In genomic region chr4:150855346-150855745, GRCm38 (mm10) we compare ENCODE assay signal across 8 mouse cellular contexts. TPM values are rescaled to one million over a fixed set of nuclear protein-coding genes. Genes with fewer than 3 reads are reported as not detected.
DNase-seq lines count a peak whose midpoint lies in the region; ATAC-seq and TF ChIP-seq lines count a peak whose summit lies in the region.

No protein-coding gene starts in this region.

- peak overlapping the region; percentile 89 for H3K9ac ChIP-seq in heart, embryonic 16.5 days (ENCODE audit: low read length)
- peak overlapping the region; percentile 85 for H3K9ac ChIP-seq in liver, postnatal 0 days (replicated peaks)

- ATAC-seq in heart, embryonic 16.5 days (replicated peaks; ENCODE audit: extremely low read depth, insufficient read depth, low FRiP score) = peak; percentile 61
- ATAC-seq in liver, postnatal 0 days = no peak

- WGBS in heart, embryonic 16.5 days = 0% methylated on average over 37 of the region's 43 CpGs
- WGBS in liver, postnatal 0 days (ENCODE audit: insufficient replicate concordance) = 2% methylated on average over 29 of the region's 43 CpGs

- no peak for TF ChIP-seq EP300 in liver, postnatal 0 days (IDR thresholded peaks at IDR 0.05; ENCODE audit: low read depth)

- TF ChIP-seq POLR2A in brain, embryonic 14.5 days (IDR thresholded peaks at IDR 0.05; ENCODE audit: borderline replicate concordance, extremely low read depth, insufficient read depth, insufficient read length, poor library complexity, severe bottlenecking) = no peak

- H3K27me3 ChIP-seq in heart, embryonic 16.5 days (ENCODE audit: control insufficient read depth, insufficient read depth, low read length) = no peaks in the 10 kb centered on the region
- H3K27me3 ChIP-seq in liver, postnatal 0 days (ENCODE audit: insufficient read depth, low read length) = peaks cover 5% of the 10 kb centered on the region; the same call in 1 of the 2 replicates

- peak overlapping the region; percentile 81 for H3K4me3 ChIP-seq in heart, embryonic 16.5 days (ENCODE audit: low read length)
- H3K4me3 ChIP-seq in liver, postnatal 0 days (ENCODE audit: low read depth, low read length) = peak overlapping the region; percentile 72

- peak overlapping the region; percentile 82 for H3K4me2 ChIP-seq in heart, embryonic 16.5 days (ENCODE audit: low read depth, low read length)
- peak overlapping the region; percentile 75 for H3K4me2 ChIP-seq in liver, postnatal 0 days (ENCODE audit: low read depth, low read length)

- H3K27ac ChIP-seq in heart, embryonic 16.5 days (ENCODE audit: low read length) = peak overlapping the region; percentile 95
- H3K27ac ChIP-seq in liver, postnatal 0 days (ENCODE audit: low read depth) = peak overlapping the region; percentile 95

- no peaks in the 10 kb centered on the region for H3K36me3 ChIP-seq in heart, embryonic 16.5 days (ENCODE audit: control insufficient read depth, insufficient read depth)
- H3K36me3 ChIP-seq in liver, postnatal 0 days (replicated peaks; ENCODE audit: insufficient read depth, low read length) = no peaks in the 10 kb centered on the region

- H3K9me3 ChIP-seq in heart, embryonic 16.5 days (replicated peaks; ENCODE audit: control insufficient read depth, low read length) = no peaks in the 10 kb centered on the region
- no peaks in the 10 kb centered on the region for H3K9me3 ChIP-seq in liver, postnatal 0 days (ENCODE audit: low read length)

- peak; percentile 27 for DNase-seq in layer of hippocampus, adult 11-12 months (ENCODE audit: low spot score)
- DNase-seq in layer of hippocampus, adult 8-10 months (ENCODE audit: low spot score in 2 of 2) = no peak
- DNase-seq in brain, embryonic 14.5 days (ENCODE audit: low read depth) = peak; percentile 52
- no peak for DNase-seq in liver, postnatal 0 days
- DNase-seq in ovary, adult 18-20 months (ENCODE audit: low spot score) = no peak
- no peak for DNase-seq in cerebellum, adult 9-10 months
- no peak for DNase-seq in ovary, postnatal 10 days (ENCODE audit: low spot score)

- H3K4me1 ChIP-seq in heart, embryonic 16.5 days (ENCODE audit: control insufficient read depth, insufficient read depth, low read length) = peaks cover 12% of the 10 kb centered on the region; the same call in 1 of the 2 replicates
- peaks cover 10% of the 10 kb centered on the region for H3K4me1 ChIP-seq in liver, postnatal 0 days (ENCODE audit: insufficient read depth)

- no peak for TF ChIP-seq CTCF in brain, embryonic 14.5 days (IDR thresholded peaks at IDR 0.05; ENCODE audit: borderline replicate concordance, extremely low read depth, insufficient read depth, insufficient read length)
- TF ChIP-seq CTCF in liver, postnatal 0 days (IDR thresholded peaks at IDR 0.05; ENCODE audit: low read depth) = no peak

RNA-seq across cellular contexts. Expression of gene Errfi1, which starts 1.6 kb away (rescaled TPM):
- total RNA-seq in layer of hippocampus, adult 8-10 months (2022) = 10 to 100 TPM; 37.7 to 48.8 (median 40.4) TPM
- 18.5 and 22.7 TPM in 2 replicates for polyA plus RNA-seq in brain, embryonic 14.5 days (2012; rRNA removed)
- polyA plus RNA-seq in heart, embryonic 16.5 days (2015; fragmentation: Nextera tagmentation; extraction: Ambion mirVana) = 12.8 and 13.9 TPM in 2 replicates
- 141 and 148 TPM in 2 replicates for polyA plus RNA-seq in liver, postnatal 0 days (2015; fragmentation: Nextera tagmentation; extraction: Ambion mirVana)

RNA-seq across cellular contexts. Expression of gene Park7, which starts 58.9 kb away (rescaled TPM):
- 100 to 1,000 TPM; 194 to 246 (median 216) TPM for total RNA-seq in layer of hippocampus, adult 8-10 months (2022)
- polyA plus RNA-seq in brain, embryonic 14.5 days (2012; rRNA removed) = 268 and 286 TPM in 2 replicates
- polyA plus RNA-seq in heart, embryonic 16.5 days (2015; fragmentation: Nextera tagmentation; extraction: Ambion mirVana) = 331 and 367 TPM in 2 replicates
- polyA plus RNA-seq in liver, postnatal 0 days (2015; fragmentation: Nextera tagmentation; extraction: Ambion mirVana) = 227 and 228 TPM in 2 replicates

RNA-seq across cellular contexts. Expression of gene Tnfrsf9, which starts 59.0 kb away (rescaled TPM):
- total RNA-seq in layer of hippocampus, adult 8-10 months (2022) = 1 to 10 TPM in 1 of 4 experiments, under 1 TPM in 3; 0.52 to 1.0 (median 0.85) TPM
- polyA plus RNA-seq in brain, embryonic 14.5 days (2012; rRNA removed) = 0.25 and 0.35 TPM in 2 replicates
- polyA plus RNA-seq in heart, embryonic 16.5 days (2015; fragmentation: Nextera tagmentation; extraction: Ambion mirVana) = 2.7 and 2.9 TPM in 2 replicates
- polyA plus RNA-seq in liver, postnatal 0 days (2015; fragmentation: Nextera tagmentation; extraction: Ambion mirVana) = 0.33 and 0.36 TPM in 2 replicates

Comparison
In these comparisons a context has a peak if more than half of its experiments do, and no peak if none do; other contexts are left out.
1. DNase-seq: peak in layer of hippocampus, adult 11-12 months (single experiment) and brain, embryonic 14.5 days (single experiment); none in layer of hippocampus, adult 8-10 months (0 of 2), liver, postnatal 0 days (single experiment), ovary, adult 18-20 months (single experiment), cerebellum, adult 9-10 months (single experiment) and ovary, postnatal 10 days (single experiment).